Mouse (Mus musculus) lung, postnatal 36 days (tissue): Measurements from ENCODE around the gene Praf2.
"Not testable (repeated sequence)": the region's sequence is repeated elsewhere in the genome, so short reads cannot be mapped to it uniquely, and the experiment has no call there.

Source experiments
- DNase-seq: peaks from one replicate; pipeline ENCODE4 v3.0.0; 2022; ENCODE audit warnings: mixed read lengths

Praf2 gene

DNA sequence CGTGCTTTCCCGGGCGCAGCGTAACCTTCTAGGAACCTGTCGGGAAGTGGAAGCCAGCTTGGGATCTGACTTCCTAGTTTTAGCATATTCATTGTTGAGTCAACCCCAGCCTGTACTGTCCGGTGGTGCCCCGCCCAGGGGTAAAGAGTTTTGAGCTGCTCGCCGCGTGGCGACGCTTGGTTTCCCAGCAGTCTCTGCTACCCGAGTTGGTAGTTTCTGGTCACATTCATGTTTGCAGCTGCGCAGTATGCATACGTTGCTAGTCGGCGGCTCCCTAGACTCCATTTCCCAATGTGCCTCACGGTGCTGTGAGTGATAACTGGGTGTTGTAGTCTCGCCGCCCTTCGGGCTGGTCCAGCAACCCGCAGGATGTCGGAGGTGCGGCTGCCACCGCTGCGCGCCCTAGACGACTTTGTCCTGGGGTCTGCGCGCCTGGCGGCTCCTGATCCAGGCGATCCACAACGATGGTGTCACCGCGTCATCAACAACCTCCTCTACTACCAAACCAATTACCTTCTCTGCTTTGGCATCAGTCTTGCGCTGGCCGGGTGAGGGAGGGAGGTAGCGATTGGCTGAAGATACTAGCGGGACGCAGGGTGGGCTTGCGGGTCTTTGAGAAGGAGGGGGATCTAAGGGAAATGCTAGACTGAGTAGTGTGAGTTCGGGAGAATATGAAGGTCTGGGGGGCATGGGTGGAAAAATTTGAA is at the start of gene Praf2:
TSS of gene Praf2 (plus strand) at position 225 of the 707 bp plus-strand sequence.
- peak; percentile 89 for DNase-seq

DNA sequence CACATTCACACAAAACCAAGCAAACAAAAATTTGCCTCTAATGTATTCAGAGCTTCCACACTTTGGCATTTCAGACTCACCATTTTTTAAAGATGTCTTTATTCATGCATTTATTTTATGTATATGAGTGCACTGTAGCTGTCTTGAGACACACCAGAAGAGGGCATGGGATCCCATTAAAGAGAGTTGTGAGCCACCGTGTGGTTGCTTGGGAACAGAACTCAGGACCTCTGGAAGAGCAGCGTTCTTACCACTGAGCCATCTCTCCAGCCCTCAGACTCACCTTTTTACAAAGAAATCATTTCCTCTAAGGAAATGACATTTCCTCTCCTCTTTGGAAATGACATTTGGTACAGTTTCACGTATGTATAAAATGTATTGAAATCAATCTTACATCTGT is 49.3 kb upstream of the Praf2 start:
- no peak for DNase-seq

DNA sequence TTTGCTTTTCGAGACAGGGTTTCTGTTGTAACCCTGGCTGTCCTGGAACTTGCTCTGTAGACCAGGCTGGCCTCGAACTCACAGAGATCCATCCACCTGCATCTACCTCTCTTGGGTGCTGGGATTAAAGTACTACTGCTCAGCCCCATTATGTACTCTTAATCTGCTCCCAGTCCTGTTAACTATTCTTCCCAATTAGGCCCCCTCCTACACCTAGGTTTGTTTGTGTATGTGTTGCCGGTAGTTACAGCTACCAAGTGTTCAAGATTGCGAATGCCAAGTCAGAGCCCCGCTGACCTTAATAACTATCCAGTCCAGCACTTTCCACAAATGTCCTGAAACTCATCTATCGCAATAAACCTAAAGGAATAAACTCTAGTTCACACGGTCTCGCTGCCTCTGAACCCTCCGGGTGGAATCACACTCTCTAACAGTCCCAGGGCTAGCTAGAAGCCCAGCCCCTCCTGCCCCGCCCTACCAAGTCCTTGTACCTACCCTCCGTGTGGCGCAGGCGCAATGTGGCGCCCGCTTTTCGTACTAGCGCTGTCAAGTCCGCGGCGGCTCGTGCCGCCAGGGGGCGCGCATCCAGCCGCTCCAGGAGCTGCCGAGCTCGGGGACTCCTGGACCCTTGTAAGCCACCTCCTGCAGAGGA is 48.7 kb upstream of the Praf2 start:
- DNase-seq, result peak; percentile 95

DNA sequence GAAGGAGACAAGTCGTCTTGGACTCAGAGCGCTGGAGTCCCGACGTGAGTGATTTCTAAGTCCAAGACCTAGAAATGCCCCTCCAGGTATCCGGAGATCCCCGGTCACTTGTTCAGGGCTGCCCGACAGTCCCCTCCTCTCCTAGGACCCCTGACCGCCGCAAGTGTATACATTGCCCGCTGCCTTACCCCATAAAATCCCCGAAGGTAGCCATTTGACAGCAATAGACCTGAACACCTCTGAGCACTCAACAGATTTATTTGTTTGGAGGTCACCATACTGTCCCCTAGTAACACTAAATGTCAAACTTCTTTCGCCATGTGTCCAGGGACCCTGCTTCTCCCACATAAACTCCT is 48.2 kb upstream of the Praf2 start:
- DNase-seq, result no peak

DNA sequence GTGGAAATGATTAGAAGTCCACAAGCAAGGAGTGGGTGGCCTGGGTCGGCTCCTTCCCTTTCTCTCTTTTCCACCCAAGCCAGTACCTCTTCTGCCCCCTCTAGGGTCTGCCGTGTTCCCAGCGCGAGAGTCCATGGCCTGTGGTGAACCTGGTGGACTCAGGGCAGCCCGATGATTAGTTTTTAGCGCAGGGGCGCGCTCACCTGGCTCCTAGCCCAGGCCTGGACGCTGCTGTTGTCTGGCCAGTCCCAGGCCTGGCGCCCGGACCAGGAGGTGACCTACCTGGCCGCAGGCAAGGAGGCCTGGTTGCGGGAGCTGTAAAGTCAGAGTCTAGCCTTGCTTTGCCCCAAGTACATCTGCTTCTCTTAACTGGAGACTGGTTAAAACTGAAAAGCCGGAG is 47.4 kb upstream of the Praf2 start, which contains the start of gene Magix:
TSS of gene Magix (minus strand) at position 388 of the 400 bp plus-strand sequence.
- peak; percentile 33 for DNase-seq

DNA sequence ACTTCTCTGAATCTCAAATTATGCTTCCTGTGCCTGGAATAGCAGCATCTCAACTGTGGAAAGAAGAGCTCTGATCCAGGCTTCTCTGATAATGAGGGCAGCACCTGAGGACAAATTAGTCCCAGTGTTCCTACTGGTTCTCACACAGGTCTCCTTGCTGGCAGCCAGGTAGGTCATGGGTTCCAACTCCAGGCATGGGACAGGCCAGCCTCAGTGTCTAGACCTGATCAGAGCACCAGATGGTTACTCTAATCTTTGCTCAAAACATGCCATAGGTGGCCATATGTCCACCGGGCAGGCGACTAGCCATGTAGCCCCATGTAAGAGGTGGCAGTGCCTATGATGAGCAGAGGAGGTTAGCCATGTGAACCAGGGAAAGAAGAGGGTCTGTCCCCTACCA is 39.9 kb upstream of the Praf2 start:
- DNase-seq, result no peak

DNA sequence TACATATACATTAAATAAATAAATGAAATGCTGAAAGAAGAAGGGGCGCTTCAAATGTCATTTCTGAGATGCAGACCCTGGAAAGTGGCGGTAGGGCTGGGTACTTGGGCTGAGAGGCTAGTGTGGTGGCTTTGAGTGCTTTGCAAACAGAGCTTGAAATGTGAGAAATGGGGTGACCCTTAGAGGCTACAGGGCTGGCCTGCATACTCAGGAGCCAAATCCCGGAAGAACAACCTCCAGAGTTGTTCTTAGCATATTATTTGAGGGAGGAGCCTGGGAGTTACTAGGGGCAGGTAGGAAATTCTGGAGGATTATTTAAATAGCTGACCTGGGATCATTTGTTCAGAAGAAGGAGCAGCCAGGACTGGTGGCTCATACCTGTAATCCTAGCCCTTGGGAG is 37.8 kb upstream of the Praf2 start:
- DNase-seq, result peak; percentile 50

DNA sequence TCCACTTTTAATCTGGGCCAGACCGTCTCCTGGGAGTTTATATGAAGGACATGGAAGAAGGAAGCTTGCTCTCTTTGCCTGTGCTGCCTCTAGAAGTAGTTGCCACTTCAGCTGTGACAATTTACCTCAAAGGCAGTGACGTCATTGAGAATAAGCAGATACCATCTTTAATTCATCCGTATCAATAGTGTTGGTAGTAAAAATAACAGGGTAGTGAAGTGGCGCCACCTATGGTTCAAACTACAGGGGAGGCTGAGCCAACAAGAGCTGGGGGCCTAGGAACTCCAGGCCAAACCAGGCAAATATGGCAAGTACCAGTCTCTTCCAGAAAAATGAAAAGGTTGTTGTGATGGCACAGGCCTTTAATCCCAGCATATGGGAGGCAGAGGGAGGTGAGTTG is 35.4 kb upstream of the Praf2 start:
- peak; percentile 68 for DNase-seq

DNA sequence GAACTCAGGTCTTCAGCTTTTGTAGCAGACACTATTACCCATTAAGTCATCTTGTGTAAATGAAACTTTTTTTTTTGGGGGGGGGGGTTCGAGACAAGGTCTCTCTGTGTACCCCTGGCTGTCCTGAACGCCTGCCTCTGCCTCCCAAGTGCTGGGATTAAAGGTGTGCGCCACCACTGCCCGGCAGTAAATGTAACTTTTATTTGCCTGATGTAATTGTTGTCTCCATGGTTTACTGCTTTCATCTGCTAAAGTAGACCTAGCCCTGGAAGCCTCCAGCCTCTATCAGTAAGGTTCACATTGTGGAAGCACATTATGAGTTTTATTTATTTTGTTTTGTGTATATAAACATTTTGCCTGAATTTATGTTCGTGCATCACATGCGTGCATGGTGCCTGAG is 31.7 kb upstream of the Praf2 start:
- DNase-seq, result no peak

DNA sequence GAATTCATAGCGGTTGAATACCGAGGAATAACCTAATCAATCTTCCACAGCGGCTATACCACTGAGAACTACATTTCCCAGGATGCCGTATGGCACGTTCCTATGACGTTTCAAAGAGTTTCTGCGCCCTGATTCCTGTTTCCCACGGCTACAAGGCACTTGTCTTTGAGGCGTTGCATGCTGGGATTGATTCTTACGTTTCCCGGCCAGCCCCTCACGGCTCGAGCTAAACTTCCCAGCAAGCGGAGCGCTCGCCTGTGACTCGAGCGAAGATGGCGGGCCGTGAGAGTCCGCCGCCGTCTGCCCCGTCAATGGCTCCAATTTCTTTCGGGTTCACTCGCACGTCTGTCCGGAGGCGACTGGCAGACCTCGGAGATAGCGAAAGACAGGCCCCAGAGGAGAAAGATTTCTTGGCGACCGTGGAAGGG is 31.3 kb upstream of the Praf2 start, which contains the start of gene Gpkow:
TSS of gene Gpkow (plus strand) at position 178 of the 428 bp plus-strand sequence.
- peak; percentile 94 for DNase-seq

DNA sequence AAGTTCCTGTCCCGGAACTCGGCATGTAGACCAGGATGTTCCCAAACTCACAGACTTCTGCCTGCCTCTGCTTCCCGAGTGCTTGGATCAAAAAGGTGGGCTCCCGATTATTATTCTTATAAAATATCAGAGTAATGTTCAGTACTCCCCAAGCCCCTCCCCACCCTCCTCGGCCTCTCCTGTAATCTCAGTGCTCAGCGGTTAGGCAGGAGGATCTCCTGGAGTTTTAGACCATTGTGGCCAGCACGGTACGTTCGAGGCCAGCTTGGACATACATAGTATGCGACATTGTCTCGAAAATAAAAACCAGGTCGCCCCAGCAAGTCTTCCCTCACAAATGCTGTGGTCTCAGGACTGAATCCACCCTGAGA is 14.5 kb upstream of the Praf2 start:
- not testable (repeated sequence) for DNase-seq

DNA sequence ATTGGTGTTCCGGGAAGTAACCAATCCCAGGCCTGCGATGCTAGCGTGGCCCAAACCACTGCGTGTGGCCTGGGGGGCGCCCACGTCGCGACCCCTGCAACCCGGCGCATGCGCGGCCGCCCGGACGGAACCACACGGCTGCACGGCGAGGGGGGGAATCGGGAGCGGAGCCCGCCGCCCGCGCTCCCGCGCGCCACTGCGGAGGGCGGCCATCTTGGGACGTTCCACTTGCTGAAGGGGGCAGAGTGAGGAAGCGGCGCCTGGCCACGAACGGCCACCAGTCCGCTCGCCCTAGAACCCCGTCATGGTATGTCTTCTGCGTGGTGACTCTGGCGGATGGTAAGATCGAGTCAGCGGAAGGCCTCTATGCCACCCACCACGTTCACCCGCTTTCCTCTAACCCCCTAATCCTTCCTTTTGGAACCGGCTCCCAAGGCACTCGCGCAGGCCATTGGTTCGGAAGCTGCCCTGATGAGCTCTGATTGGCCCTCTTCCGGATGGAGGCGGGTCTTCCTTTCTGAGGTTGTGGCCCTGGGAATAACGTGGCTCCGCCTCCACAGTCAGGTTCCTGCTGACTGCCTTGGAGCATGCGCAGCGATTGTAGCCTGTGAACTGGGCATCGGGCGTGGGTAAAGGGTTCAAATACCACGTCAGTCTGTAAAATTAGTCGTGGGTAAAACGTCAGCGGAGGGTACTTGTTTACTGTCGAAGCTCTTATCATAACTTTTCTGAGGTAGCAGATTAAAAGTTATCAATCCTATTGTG is 13.9 kb upstream of the Praf2 start, which contains the start of gene Wdr45:
TSS of gene Wdr45 (plus strand) at position 199 of the 765 bp plus-strand sequence.
- DNase-seq, result peak; percentile 98

DNA sequence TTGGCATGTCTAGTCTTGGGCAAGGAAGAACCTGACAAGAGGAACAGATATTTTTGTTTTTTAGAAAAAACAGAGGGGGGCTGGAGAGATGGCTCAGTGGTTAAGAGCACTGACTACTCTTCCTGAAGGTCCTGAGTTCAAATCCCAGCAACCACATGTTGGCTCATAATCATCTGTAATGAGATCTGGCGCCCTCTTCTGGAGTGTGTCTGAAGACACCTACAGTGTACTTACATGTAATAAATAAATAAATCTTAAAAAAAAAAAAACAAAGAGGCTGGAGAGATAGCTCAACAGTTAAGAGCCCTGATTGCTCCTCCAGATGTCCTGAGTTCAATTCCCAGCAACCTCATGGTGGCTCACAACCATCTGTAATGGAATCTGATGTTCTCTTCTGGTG is 12.2 kb upstream of the Praf2 start:
- peak; percentile 29 for DNase-seq

DNA sequence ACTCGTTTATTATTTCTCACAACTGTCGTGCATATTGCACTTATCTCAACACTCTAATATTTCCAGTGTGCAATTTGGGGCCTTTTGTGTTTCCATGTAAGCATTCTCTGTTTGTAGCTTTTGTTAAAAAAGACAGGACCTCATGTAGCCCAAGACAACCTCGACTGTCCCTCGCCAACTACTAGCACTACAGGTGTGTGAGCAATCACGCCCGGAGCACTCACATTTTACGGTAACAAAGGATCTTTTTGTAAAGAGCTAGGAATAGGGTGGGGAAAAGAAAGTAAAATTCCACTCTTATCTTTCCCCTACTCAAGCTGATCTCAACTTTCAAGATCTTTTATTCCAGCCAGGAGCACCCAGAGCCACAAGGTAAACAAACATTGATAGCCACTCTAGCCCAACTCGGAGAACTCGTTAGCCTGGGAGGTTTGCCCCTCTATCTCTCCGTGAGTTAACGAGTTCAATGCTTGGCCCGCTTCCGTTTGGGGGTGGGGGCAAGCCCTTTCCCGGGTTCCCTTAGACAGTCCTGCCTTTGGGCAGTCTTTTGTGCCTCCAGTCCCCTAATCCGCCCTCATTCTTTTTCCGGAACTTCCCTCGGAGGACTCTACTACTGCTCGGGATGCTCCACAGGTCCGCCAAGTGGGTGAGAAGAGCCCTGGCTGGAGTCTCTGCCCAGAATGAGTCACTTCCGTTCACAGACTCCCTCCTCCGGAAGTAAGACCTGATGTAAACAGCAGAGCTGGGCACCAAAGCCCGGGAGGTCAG is 6.5 kb upstream of the Praf2 start, which contains the start of gene Gm45208:
TSS of gene Gm45208 (plus strand) at position 732 of the 768 bp plus-strand sequence.
- peak; percentile 82 for DNase-seq

DNA sequence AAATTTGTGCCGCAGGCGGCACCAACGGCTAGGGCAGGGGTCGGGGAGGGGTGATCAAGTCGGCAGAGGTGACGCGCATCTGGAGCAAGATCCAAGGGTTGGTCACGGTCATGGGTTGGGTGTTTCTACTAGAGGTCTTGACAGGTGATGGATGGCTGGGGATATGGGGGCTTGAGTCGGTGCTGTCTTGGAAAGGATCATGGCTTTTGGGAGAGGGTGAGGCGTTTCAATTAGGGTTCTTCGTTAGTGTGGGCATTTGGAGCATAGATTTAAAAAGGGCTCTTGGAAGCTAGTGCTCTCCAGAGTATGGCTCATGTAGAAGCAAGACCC is 6.0 kb upstream of the Praf2 start:
- DNase-seq, result no peak

DNA sequence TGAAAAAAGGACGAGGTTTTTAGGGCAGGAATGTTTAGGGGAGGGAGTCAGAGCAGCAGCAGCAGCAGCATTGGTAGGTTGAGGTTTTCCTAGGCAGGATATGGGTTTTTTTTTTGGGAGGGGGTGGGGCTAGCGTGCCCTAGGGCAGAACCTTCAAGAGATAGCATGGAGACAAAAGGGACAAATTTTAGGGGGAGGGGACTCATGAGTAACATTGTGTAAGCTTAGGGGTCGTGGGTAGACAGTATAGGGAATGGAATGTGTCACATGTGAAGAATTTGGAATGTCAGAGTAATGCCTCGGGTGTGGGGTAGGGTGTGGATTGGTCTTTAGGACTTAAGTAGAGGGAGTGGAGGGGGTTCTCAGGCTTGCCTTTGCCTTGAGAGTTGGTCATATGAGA is 5.5 kb upstream of the Praf2 start:
- DNase-seq, result no peak

DNA sequence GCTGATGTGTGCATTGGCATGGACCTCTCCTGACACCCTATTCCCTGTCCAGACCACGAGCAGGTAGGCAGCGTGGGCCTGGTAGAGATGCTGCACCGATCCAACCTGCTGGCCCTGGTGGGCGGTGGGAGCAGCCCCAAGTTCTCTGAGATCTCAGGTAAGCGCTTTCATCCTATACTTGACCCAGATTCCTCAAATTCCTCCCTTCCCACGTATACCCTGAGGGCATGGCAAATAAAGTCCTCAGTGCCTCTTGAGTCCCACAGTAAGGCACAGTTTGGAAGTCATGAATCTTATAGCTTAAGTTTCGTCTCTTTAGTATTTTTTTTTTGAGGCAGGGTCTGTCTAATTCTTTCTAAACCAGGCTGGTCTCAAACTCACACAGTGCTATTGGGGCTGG is 4.1 kb upstream of the Praf2 start:
- DNase-seq, result peak; percentile 17

DNA sequence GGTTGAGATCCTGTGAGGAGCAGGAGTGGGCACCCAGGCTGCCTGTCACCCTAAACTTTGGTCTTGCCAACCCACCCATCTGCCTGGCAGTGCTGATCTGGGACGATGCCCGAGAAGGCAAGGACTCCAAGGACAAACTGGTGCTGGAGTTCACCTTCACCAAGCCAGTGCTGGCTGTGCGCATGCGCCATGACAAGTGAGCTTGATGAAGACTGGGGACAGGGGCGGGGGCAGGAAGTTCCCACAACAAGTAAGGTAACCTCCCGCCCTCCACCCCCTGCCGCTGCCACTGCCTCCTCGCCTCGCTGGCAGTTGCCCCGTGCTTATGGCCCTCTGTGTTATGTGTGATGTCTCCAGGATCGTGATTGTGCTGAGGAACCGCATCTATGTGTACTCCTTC is 2.4 kb upstream of the Praf2 start:
- no peak for DNase-seq

DNA sequence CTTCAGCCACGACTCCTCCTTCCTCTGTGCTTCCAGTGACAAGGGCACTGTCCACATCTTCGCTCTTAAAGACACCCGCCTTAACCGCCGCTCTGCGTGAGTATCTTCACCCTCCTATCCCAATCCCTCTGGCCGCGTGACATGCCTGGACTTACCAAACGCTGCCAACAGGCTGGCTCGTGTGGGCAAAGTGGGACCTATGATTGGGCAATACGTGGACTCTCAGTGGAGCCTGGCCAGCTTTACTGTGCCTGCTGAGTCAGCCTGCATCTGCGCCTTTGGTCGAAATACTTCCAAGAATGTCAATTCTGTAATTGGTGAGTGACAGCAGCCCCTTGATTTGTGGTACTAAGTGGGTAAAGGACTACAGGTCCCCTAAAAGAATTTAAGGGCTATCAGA is 1.1 kb upstream of the Praf2 start:
- DNase-seq, result peak; percentile 42

DNA sequence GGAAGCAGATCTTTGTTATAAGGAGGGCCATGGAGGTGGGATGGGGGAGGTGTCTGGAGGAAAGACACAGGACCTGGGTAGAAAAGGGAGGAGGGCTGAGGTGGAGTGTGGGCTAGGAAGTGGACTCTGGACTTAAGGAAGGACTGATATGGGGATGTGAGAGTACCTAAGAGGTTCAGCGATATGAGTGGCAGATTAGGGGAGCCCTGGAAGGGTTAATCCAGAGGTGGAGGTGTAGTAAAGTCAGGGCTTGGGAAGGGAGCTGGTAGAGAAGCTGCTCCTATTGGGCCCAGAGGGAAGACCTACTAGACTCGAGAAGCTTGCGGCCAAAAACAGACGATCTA is 655 bp downstream of the Praf2 start:
- no peak for DNase-seq

DNA sequence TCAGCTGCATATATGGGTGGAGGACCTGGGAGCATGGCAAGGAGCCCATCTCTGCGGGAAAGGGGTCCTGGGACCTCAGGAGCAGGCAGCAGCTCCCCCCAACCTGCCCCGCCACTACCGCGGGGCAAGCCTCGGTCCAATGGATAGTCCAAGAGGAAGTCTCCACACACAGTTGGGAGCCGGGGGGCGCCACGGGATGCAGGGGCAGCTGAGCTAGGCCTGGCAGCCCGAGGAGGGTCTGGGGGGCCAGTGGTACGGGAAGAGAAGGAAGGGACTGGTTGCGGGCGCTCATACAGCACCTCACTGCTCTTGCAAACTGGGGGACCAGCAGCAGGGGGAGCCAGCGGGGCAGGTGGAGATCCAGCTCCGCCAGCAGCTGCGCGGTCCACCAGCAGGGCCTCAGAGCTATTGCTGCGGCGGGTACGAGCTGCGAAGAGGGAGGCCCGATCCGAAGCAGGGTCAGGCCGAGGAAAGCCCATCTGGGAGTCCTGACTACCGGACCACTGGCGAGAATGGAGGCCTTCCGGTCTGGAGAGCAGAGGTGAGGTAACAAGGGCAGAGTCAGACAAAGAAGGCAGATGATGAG is 5.4 kb downstream of the Praf2 start:
- DNase-seq, result peak; percentile 83

DNA sequence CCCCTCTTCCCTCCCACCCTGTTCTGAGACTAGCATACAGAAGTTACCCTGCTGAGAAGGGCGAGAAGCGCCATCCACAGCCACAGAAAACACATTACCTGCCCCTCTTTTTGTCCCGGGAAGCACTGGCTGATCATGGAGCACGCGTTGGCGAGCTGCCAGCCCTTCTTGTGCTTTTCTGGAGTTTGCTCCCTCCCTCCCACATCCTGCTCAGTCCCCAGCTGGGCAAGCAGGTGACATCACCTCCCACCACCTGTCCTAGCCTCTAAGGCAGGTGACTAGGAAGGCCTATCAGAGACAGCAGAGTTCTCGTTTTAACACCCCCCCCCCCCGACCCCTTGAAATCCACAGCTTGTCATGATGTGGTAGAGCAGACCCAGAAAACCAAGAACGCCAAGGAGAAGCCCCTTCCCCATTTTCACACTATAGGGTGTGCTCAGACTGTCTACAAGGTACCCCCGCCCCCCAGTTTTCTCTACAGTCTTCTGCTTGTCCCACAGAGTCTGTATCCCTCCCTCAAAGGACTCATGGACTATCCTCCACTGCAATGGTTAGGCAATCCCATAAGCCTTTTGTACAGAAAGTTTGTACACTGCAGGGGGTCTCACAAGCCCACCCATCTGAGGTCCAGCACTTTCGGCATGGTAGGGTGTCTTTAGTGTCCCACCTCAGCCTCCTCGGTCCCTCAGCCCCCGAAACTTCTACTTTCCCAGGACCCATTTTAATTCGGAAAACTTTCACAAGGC is 11.3 kb downstream of the Praf2 start:
- DNase-seq, result peak; percentile 75
